Mouse (Mus musculus): ENCODE results near the gene Scgb2b11. TPM values are rescaled to one million over a fixed set of nuclear protein-coding genes. Genes with fewer than 3 reads are reported as not detected.
"Not testable (repeated sequence)": the region's sequence is repeated elsewhere in the genome, so short reads cannot be mapped to it uniquely, and the experiment has no call there.

Gene Scgb2b11
- total RNA-seq (2012; rRNA removed) = not detected in 2 replicates

DNA sequence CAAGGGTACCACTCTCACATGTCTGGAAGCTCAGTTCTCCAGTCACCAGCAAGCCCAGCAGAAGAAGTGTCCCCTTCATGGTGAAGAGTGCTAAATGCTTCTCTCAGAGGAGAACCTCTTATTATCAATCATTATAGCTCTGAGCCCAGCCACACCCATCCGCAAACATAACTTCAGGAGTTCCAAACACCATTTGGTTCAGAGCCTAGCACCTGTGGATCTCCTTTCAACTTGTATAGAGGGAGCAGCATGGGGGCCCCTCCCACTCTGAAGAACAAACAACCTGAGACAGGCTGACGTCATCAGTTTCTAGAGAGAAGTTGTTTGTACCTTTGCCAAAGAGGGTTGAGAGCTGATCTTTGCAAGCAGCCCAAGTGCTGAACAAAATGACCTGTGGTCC, at the start of gene Scgb2b11:
Gene Scgb2b11 (minus strand): TSS at position 101 of the 400 bp plus-strand sequence.
- H3K27ac ChIP-seq (ENCODE audit: insufficient read depth, low read depth, low read length, poor library complexity, severe bottlenecking); DNase-seq (ENCODE audit: low read depth, low spot score); H3K36me3 ChIP-seq (ENCODE audit: control insufficient read depth, insufficient read depth, low read length, poor library complexity, severe bottlenecking); H3K4me3 ChIP-seq (ENCODE audit: insufficient read depth in 1 of 2, low read depth in 1 of 2, low read length in 2 of 2, poor library complexity in 1 of 2, severe bottlenecking in 1 of 2); H3K9ac ChIP-seq (ENCODE audit: insufficient read depth, low read depth, low read length, poor library complexity, severe bottlenecking); H3K9me3 ChIP-seq (ENCODE audit: control insufficient read depth, insufficient read depth, low read depth, low read length); H3K4me1 ChIP-seq (ENCODE audit: control insufficient read depth in 2 of 2, insufficient read depth in 2 of 2, low read length in 2 of 2, poor library complexity in 1 of 2); in situ Hi-C loops (cut with MboI; ENCODE audit: low sequenced_read_pairs in 2 of 2, unreplicated experiment in 2 of 2): not testable (repeated sequence)

DNA sequence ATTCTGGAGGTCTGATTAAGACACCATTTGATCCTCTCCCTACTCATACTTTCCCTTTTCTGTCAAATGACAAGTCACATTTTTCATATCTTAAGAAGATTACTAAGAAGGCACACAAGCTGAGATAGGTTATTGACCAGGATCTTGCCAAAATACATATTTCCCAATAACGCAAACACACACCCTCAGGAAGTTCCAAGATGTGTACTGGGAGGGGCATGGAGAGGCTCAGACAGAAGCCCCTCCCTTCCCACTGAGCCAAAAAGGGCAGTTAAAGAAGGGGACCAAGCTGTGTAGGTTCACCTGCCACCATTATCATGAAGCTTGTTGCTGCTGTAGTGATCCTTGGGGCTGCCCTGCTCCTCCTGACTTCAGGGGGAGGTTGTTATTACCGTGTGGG, 11.6 kb upstream of the Scgb2b11 start, which contains the start of gene Scgb1b11:
Gene Scgb1b11 (plus strand): TSS at position 301 of the 400 bp plus-strand sequence.
- H3K4me1 ChIP-seq (ENCODE audit: control insufficient read depth in 2 of 2, insufficient read depth in 2 of 2, low read length in 2 of 2, poor library complexity in 1 of 2); H3K4me3 ChIP-seq (ENCODE audit: insufficient read depth in 1 of 2, low read depth in 1 of 2, low read length in 2 of 2, poor library complexity in 1 of 2, severe bottlenecking in 1 of 2); DNase-seq (ENCODE audit: low read depth, low spot score); H3K9ac ChIP-seq (ENCODE audit: insufficient read depth, low read depth, low read length, poor library complexity, severe bottlenecking); H3K9me3 ChIP-seq (ENCODE audit: control insufficient read depth, insufficient read depth, low read depth, low read length); in situ Hi-C loops (cut with MboI; ENCODE audit: low sequenced_read_pairs in 2 of 2, unreplicated experiment in 2 of 2); H3K27ac ChIP-seq (ENCODE audit: insufficient read depth, low read depth, low read length, poor library complexity, severe bottlenecking); H3K36me3 ChIP-seq (ENCODE audit: control insufficient read depth, insufficient read depth, low read length, poor library complexity, severe bottlenecking): not testable (repeated sequence)

Other genes with a start within 250 kb of the Scgb2b11 start
- not detected in 2 replicates for gene Scgb1b10, start 110.3 kb downstream of the Scgb2b11 start, total RNA-seq (2012; rRNA removed)
- not detected in 2 replicates for gene Scgb1b11, start 11.7 kb upstream of the Scgb2b11 start, total RNA-seq (2012; rRNA removed)
- gene Scgb2b12, start 116.1 kb upstream of the Scgb2b11 start, total RNA-seq (2012; rRNA removed) = not detected in 2 replicates
- gene Scgb1b12, start 123.0 kb upstream of the Scgb2b11 start, total RNA-seq (2012; rRNA removed) = not detected in 2 replicates
- gene Scgb1b29, start 230.4 kb upstream of the Scgb2b11 start, total RNA-seq (2012; rRNA removed) = not detected in 2 replicates